Mouse (Mus musculus) left cerebral cortex, adult 18-20 months (tissue): ENCODE measurements around the gene Gm20683. TPM values are rescaled to one million over a fixed set of nuclear protein-coding genes. Genes with fewer than 3 reads are reported as not detected.
"Not testable (repeated sequence)": the region's sequence is repeated elsewhere in the genome, so short reads cannot be mapped to it uniquely, and the experiment has no call there.

Source experiments
- DNase-seq, 2 experiments: peaks; one replicate each; pipeline ENCODE4 v3.0.0; 2021 to 2022; ENCODE audit warnings: low spot score in 2 of 2, mixed read lengths in 1 of 2
- total RNA-seq, 2 experiments: library from RNA; stranded (reverse); gene quantifications; 2 replicates each; pipeline ENCODE4 v1.2.3; 2021

Gene Gm20683
- total RNA-seq, 2 experiments from 2014 or later: 20.7 to 23.7 TPM

DNA sequence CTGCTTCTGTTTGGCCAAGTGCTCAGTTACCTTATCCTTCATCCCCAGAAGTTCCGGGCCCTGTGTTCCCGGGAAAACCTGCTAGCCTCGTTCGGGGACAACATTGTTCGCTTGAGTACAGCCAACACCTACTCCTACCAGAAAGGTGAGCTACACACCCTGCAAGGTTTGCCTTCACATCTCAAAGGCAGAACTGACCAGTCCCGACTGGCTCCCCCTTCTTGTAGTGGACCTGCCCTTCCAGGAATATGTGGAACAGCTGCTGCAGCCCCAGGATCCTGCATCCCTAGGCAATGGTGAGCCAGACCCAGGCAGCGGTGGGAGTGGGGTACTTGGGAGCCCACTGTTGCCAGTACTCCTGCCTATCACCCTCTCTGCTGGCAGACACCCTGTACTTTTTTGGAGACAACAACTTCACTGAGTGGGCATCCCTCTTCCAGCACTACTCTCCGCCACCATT is 12.0 kb downstream of the Gm20683 start:
- DNase-seq: no peak

DNA sequence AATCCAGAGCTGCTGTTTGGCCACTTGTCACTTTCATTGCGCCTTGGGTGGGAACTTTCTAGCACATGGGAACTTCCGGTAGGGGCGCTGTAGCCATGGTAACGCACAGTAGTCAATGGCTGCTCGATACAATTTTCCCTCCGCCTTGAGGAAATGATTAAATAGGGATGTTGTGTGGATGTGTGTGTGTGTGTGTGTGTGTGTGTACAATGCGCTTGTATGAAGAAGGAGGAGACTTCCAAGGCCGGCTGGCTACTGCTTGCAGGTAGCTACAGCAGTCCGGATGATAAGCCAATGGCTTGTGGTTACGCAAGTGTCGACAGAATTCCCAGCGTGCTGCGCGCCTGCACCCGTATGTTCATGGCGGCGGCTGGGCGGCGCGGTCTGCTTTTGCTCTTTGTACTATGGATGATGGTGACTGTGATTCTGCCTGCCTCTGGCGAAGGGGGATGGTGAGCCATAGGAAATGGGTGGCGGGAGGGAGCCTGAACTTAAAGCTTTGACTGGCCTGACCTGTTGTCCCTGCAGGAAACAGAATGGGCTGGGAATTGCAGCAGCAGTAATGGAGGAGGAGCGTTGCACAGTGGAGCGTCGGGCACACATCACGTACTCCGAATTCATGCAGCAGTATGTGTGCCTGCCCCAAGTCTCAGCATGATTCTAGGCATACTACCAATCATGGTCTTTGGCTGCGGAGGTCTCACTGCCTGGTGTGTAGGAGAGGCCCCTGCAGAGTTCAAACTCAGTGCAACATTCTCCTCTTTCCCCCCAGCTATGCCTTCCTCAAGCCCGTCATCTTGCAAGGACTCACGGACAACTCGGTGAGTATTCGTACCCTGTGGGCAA is 12.6 kb downstream of the Gm20683 start, which contains the start of gene Jmjd8:
Gene Jmjd8, plus strand, starts transcription at position 156 of the 846 bp plus-strand sequence.
- DNase-seq: peak; percentile 80 to 88

DNA sequence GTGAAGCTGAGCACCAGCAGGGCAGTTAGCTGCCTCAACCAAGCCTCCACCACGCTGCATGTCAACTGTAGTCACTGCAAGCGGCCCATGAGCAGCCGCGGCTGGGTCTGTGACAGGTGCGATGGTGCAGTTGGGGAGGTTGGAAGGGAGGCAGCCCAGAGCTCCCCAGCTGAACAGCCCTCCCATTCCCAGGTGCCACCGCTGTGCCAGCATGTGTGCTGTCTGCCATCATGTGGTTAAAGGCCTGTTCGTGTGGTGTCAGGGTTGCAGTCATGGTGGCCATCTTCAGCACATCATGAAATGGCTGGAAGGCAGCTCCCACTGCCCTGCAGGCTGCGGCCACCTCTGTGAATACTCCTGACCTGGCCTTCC is 13.4 kb downstream of the Gm20683 start:
- DNase-seq: no peak

DNA sequence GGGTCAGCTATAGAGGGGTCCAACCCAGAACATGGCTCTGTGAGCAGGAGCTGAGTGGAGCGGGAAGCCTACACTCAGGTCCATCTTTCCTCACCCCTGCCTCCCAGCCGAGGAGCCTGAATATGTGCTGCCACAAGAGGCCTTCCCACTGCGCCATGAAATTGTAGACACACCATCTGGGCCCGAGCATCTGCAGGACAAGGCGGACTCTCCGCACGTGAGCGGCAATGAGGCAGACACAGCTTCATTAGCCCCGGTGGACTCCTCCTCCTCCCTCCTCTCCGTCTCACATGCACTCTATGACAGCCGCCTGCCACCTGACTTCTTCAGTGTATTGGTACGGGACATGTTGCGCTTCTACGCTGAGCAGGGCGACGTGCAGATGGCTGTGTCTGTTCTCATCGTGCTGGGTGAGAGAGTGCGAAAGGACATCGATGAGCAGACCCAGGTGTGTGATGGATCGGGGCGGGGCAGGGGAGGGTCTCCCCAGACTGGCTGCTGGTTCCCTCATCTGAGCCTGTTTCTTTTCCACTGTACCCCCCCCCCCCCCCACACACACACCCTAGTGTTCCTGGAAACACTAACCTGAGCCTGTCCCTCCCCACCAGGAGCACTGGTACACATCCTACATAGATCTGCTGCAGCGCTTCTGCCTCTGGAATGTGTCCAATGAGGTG is 13.9 kb downstream of the Gm20683 start:
- DNase-seq: no peak

DNA sequence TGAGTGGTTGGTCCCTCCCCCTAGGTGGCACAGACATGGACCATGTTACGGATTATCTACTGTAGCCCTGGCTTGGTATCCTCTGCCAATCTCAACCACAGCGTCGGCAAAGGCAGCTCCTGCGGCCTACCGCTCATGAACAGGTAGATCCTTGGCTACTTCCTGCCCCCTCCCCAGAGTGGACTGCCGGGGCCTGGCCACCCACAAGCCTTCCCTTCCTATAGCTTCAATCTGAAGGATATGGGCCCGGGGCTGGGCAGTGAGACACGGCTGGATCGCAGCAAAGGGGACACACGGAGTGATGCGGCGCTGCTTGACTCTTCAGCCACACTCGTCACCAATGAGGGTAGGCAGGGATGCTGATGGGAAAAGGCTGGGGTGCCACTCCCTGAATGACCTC is 14.6 kb downstream of the Gm20683 start:
- no peak for DNase-seq

DNA sequence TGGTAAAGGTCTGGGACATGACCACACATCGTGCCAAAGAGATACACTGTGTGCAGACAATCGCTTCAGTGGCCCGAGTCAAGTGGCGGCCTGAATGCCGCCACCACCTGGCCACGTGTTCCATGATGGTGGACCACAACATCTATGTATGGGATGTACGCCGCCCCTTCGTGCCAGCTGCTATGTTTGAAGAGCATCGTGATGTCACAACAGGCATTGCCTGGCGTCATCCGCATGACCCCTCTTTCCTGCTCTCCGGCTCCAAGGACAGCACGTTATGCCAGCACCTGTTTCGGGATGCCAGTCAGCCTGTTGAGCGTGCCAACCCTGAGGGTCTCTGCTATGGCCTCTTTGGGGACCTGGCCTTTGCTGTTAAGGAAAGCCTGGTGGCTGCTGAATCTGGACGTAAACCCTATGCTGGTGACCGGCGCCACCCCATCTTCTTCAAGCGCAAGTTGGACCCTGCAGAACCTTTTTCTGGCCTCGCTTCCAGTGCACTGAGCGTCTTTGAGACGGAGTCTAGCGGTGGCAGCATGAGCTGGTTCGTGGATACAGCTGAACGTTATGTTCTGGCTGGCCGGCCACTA is 15.5 kb downstream of the Gm20683 start:
- no peak for DNase-seq

DNA sequence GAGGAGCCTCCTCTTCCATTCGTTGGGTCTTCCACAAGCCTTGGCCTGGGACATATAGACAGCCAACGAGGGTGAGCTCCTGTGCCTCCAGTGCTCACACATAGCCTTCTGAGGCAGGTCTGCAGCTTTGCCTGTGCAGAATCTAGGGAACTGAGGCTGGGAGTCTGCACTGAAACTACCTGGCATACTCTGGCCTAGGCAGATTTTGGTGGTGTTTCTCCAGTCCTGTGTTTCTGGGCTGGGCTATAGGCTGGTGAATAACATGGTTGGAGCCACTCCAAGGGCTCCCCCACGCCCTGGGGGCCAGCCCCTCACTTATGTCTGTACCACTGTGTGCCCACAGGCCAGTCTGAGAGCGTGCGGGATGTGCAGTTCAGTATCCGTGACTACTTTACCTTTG is 16.3 kb downstream of the Gm20683 start:
- no peak for DNase-seq

DNA sequence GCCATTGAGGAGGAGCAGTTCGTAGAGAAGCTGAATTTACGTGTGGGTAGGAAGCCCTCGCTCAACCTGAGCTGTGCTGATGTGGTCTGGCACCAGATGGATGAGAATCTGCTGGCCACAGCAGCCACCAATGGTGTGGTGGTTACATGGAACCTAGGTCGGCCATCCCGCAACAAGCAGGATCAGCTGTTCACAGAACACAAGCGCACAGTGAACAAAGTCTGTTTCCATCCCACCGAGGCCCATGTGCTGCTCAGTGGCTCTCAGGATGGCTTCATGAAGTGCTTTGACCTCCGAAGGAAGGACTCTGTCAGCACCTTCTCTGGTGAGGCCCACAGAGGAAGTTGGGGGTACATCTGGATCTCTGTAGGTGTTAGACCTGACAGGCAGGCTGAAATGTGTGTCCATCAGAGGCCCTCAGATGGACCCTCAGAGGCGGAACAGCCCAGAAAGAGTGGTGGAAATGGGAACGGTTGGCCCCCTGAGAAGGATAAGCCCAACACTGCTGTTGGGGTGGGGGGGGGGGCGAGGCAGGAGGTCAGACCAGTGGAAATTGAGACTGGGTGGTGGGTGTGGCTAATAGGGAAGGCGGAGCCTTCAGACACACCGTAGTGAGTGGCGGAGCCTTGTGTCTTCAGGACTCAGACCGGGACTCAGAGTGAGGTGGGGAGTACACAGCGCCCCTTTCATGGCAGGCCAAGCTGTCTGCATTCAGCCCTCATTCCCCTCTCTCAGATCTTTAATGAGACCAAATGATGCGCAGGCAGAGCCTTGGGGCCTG is 17.0 kb downstream of the Gm20683 start:
- DNase-seq: no peak

DNA sequence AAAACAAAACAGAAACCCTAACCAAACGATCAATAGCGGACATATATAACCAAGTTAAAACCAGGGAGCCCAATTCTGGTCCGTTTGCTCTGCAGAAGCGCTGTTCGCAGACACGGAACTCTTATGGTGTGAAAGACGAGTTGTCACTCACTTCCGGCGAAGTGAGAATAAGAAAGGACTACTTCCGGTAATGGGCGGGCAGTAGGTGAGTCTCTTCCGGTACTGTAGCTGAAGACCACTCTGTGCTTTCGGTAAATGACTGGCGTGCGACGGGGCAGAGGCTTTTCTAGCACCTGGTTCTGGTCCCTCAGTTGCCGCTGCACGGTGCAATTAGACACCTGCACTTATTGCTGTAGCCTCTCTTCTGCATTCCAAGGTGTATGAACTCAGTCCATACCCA is 18.1 kb downstream of the Gm20683 start, which contains the start of gene Wdr24:
Gene Wdr24, plus strand, starts transcription at position 176 of the 400 bp plus-strand sequence.
- DNase-seq: peak; percentile 71 to 80

DNA sequence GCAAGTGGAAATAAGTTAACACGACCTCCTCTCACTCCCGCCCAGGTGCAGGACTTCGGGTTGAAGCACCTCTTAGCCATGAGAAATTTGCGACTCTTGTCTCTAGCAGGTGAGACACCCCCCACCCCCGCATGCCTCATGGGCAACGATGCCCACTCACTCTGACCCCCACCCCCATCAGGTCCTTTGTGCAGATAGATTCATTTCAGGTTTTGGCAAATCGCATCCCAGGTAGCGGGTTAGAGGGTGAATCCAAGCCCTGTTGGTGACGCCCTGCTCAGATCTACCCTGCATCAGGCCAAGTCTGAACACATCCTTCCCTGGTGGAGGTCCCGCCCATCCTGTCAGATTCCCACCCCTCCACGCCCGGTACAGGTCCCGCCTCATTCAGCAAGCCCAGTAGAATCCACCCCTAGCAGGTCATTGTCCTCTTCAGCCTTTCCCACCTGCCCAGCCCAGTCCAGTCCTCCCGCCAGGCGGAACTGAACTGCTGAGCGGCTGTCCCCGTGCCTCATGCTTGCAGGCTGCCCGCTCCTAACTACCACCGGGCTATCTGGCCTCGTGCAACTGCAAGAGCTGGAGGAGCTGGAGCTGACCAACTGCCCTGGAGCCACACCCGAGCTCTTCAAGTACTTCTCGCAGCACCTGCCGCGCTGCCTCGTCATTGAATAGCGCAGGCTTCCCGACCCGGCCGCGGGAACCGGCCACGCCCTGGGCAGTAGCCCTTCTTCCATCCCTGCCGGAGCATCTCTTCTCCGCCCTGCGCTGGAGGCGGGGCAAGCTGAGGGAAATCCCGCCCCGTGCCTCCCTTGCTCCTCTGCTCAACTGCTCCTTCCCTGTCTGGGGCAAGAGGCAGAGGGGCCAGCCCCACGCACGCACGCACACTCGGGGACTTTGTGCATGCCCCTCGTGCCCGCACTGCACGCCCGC is 22.4 kb downstream of the Gm20683 start:
- no peak for DNase-seq

DNA sequence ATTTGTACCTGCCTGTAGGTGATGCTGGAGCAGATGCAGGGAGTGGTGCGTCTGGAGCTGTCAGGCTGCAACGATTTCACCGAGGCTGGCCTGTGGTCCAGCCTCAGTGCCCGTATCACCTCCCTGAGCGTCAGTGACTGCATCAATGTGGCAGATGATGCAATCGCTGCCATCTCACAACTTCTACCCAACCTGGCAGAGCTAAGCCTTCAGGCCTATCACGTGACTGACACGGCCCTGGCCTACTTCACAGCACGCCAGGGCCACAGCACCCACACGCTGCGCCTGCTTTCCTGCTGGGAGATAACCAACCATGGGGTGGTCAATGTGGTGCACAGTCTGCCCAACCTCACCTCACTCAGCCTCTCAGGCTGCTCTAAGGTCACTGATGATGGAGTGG is 23.9 kb downstream of the Gm20683 start:
- no peak for DNase-seq

DNA sequence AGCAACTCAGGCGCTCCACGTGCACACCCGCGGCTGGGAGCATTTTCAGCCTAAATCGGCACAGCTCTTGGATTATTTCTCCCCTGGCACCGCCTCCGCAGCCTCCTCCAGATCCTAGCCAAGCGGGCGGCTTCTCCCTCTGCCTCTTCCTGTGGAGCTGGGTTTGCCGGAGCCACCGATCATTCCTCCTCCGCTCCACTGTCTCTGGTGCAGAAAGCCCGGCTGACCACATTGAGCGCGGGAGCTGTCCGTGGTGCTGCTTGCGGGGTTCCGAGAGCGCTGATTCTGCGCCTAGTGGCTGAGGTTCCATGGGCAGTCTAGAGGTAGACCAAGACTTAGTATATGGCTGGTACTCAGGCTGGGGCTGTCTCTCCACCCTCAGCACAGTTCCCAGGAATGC is 28.1 kb downstream of the Gm20683 start:
- DNase-seq: peak; percentile 87 to 93

DNA sequence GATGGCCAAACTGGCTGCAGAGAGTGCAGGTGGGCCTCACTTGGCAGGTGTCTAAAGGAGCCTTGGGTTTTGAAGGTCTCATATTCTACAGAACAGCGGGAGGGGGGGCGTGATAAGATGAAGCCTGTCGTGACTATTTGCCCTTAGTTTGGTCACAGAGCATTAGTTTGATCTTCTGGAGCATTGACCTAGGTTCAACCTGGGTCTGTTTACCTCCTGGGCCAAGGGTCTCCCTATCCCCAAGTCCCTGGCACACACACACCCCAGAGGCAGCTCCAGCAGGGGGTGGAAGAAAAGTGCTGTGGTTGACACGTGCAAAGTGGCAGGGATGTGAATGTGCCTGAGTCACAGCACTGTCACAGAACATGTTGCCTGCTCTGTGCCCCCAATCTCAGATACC is 30.7 kb downstream of the Gm20683 start:
- DNase-seq: no peak

DNA sequence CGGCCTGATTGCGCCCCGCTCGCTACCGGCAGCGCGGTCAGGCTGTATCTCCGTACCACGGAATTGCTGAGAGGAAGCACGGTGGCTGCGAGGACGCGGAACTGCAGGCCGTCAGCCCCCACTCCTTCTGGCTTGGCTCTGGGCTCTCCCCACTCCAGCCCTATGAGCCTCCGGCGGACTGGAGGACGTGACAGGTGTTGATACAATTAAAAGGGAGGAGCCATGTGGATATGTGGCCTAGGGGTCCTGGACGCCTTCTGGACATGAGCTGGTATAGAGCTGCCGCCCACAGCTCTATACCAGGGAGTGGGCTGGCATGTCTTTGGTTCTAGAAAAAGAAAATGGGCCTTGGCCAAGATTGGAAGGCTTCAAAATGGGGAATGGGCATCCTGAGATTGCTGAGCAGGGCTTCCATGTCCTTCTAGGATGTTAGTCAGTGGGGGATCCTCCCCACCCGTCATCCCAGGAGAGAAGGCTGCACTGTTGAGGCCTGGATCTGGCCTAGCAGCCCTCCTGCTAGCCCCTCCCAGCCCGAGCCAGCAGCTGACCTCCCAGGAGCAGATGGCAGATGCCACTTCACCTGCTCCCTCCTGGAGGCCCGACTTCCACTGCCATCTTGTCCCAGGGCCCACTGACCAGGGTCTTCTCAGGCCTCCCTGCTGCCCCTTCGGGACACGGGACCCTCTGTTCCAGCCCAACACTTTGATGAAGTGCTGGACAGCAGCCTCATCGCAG is 31.8 kb downstream of the Gm20683 start:
- DNase-seq: peak in 1 of 2 experiments; percentile 40

DNA sequence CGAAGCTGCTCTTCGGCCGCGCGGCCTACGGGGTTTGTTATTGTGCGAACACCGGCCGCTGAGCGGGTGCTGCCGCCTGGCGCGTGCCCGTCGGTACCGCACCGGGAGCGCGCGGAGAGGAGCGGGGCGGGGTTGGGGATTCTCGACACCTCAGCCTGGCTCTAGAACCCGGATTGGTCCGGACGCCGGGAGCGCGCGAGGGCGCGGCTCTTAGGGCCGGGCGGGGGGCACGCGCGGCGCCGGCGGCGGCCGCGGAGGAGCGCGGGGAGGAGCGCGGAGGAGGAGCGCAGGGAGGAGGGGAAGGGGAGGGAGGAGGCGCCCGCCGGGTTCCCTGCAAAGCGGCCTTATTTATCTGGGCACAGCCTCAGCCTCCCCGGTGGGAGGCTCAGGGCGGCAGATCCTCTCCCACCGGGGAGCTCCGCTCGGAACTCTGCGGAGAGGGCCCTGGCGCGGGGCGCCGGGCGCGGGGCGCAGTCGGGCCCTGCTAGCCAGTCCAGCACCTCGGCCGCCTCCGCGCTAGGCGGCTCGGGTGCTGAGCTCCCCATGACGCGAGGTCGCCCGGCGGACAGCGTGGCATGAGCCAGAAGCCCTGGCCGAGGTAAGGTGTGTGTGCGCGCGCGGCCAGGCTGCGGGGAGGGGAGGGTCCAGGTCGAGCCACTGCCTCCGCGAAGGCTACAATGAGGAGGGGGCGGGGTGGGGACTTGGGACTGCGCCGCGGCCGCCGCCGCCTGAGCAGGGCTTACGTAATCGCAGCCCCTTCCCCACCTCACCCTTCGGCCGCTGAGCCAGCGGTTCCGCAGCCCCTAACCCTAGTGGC is 32.6 kb downstream of the Gm20683 start, which contains the start of gene Fbxl16:
Gene Fbxl16, plus strand, starts transcription at position 297 of the 817 bp plus-strand sequence.
- peak; percentile 86 to 95 for DNase-seq

DNA sequence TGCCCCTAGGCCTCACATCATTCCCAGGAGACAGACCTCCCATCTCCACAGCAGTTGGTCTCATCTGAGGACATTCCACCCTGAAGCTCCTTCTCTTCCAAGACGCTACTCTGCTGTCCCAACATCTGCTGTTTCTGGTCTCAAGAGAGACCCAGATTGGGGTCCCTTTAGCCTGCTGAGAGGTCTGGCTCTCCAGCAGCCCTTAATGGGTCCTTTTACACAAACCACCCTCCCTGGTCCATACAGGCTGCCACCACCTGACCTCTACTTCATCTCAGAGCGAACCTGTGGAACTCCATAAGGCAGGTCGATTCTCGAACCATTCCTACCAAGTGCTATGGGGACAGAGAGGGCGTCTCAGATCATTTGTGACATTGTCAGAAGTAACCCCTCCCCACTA is 33.5 kb downstream of the Gm20683 start:
- DNase-seq: no peak

DNA sequence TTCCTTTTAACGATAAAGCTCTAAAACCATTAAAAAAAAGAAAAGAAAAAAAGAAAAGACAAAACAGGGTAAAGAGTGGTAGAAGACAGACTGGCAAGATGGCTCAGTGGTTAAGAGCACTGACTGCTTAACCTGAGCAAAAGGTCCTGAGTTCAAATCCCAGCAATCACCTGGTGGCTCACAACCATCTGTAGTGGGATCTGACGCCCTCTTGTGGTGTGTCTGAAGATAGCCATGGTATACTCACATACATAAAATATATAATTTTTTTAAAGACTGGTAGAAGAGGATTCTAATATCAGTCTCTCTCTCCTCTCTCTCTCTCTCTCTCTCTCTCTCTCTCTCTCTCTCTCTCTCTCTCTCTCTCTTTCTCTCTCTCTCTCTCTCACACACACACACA is 34.1 kb downstream of the Gm20683 start:
- not testable (repeated sequence) for DNase-seq

DNA sequence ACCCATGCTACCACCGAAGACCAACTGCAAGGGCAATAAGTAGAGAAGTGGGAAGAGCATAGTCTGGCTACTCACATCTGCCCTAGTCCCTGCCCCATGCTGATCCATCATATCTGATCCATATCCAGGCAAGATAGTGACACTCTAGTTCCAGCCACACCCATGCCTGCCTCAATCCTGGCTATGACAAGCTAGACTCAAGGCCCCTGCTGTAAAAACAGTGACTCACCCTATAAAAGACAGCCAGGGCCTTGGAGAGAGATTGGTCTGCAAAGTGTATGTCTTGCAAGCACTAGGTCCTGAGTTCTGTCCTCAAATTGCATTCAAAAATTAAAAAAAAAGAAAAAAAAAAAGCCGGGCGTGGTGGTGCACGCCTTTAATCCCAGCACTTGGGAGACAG is 35.1 kb downstream of the Gm20683 start:
- DNase-seq: no peak
